8 mouse cellular contexts compared by ENCODE assay signal in the genomic region with DNA sequence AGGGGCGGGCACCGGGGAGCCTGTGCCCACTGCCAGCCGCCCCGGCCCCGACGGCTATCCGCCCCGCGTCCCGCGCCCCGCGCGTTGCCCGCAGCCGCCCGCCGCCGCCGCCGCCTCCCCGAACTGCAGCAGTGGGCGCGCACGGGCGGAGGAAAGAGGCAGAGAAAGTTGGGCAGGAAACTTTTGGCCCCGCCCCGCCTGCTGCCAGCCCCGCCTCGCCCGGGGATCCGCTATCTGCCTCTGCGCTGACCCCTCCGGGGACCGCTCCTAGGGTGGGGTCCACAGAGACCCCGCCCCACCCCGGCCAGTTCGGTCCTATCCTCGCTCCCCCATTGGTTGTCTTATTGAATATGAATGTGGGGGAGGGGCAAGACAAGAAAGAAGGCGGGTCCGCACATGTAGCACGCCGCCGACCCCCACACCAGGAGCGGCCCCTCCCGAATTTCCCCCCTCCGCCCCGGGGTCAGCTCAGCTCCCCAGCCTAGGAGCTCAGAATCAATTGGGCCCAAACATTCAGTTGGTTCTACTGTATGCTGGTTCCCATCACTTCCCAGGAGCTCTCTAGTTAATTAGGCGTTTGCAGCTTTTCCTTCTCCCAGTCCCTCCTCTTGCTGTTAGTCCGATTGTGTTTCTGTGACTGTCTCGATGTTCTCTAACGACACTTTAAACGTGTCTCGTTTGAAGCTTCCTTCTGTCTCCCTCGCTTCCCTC. TPM values are rescaled to one million over a fixed set of nuclear protein-coding genes. Genes with fewer than 3 reads are reported as not detected.
DNase-seq lines count a peak whose midpoint lies in the region; ATAC-seq lines count a peak whose summit lies in the region.

TSS of gene Zcchc24 (minus strand) at position 125 of the 711 bp plus-strand sequence.

- H3K4me3 ChIP-seq in forebrain, embryonic 12.5 days (replicated peaks): peak within 1 kb of the TSS; percentile 64
- H3K4me3 ChIP-seq in heart, embryonic 16.5 days (ENCODE audit: low read length): peak within 1 kb of the TSS; percentile 92
- H3K4me3 ChIP-seq in liver, embryonic 13.5 days (replicated peaks): peak within 1 kb of the TSS; percentile 68
- H3K4me3 ChIP-seq in stomach, embryonic 16.5 days (replicated peaks; ENCODE audit: low read length): peak within 1 kb of the TSS; percentile 85

- under 1% methylated on average over 27 of the region's 55 CpGs for WGBS in forebrain, embryonic 12.5 days
- WGBS in heart, embryonic 16.5 days: 1% methylated on average over 51 of the region's 55 CpGs
- WGBS in liver, embryonic 13.5 days (ENCODE audit: insufficient replicate concordance): 3% methylated on average over 34 of the region's 55 CpGs
- under 1% methylated on average over 31 of the region's 55 CpGs for WGBS in stomach, embryonic 16.5 days

- peak within 1 kb of the TSS; percentile 97 for H3K4me2 ChIP-seq in forebrain, embryonic 12.5 days
- peak within 1 kb of the TSS; percentile 95 for H3K4me2 ChIP-seq in heart, embryonic 16.5 days (ENCODE audit: low read depth, low read length)
- peak within 1 kb of the TSS; percentile 94 for H3K4me2 ChIP-seq in liver, embryonic 13.5 days
- peak within 1 kb of the TSS; percentile 91 for H3K4me2 ChIP-seq in stomach, embryonic 16.5 days (ENCODE audit: low read depth, low read length)

- H3K27ac ChIP-seq in forebrain, embryonic 12.5 days: peak within 1 kb of the TSS; percentile 65
- peak within 1 kb of the TSS; percentile 94 for H3K27ac ChIP-seq in heart, embryonic 16.5 days (ENCODE audit: low read length)
- peak within 1 kb of the TSS; percentile 73 for H3K27ac ChIP-seq in liver, embryonic 13.5 days
- H3K27ac ChIP-seq in stomach, embryonic 16.5 days (ENCODE audit: low read length): peak within 1 kb of the TSS; percentile 92

- peak within 1 kb of the TSS; percentile 71 for H3K9ac ChIP-seq in forebrain, embryonic 12.5 days
- H3K9ac ChIP-seq in heart, embryonic 16.5 days (ENCODE audit: low read length): peak within 1 kb of the TSS; percentile 96
- H3K9ac ChIP-seq in liver, embryonic 13.5 days: peak within 1 kb of the TSS; percentile 75
- peak within 1 kb of the TSS; percentile 89 for H3K9ac ChIP-seq in stomach, embryonic 16.5 days (ENCODE audit: low read length)

- ATAC-seq in forebrain, embryonic 12.5 days (ENCODE audit: low FRiP score): peak; percentile 93
- peak; percentile 93 for ATAC-seq in heart, embryonic 16.5 days (replicated peaks; ENCODE audit: extremely low read depth, insufficient read depth, low FRiP score)
- ATAC-seq in liver, embryonic 13.5 days (ENCODE audit: low read depth): peak; percentile 80
- peak; percentile 95 for ATAC-seq in stomach, embryonic 16.5 days (ENCODE audit: insufficient read depth, low FRiP score)

- DNase-seq in CD4-positive helper T cell, adult 2 months (ENCODE audit: low read depth, low spot score): peak; percentile 74
- peak; percentile 82 for DNase-seq in brain, adult 2 months (ENCODE audit: low read depth, low spot score)
- DNase-seq in kidney, postnatal 25 days: peak; percentile 90 to 95
- DNase-seq in liver, embryonic 13.5 days: peak; percentile 75
- DNase-seq in neural tube, embryonic 10.5 days (ENCODE audit: extremely low spot score, low spot score): peak; percentile 90

- H3K27me3 ChIP-seq in forebrain, embryonic 12.5 days: peaks cover 18% of the 10 kb centered on the region
- no peaks in the 10 kb centered on the region for H3K27me3 ChIP-seq in heart, embryonic 16.5 days (ENCODE audit: control insufficient read depth, insufficient read depth, low read length)
- peaks cover 23% of the 10 kb centered on the region for H3K27me3 ChIP-seq in liver, embryonic 13.5 days
- no peaks in the 10 kb centered on the region for H3K27me3 ChIP-seq in stomach, embryonic 16.5 days (ENCODE audit: control insufficient read depth, insufficient read depth, low read length)

- H3K36me3 ChIP-seq in forebrain, embryonic 12.5 days (replicated peaks): no peaks in the 10 kb centered on the region
- no peaks in the 10 kb centered on the region for H3K36me3 ChIP-seq in heart, embryonic 16.5 days (ENCODE audit: control insufficient read depth, insufficient read depth)
- H3K36me3 ChIP-seq in liver, embryonic 13.5 days: no peaks in the 10 kb centered on the region
- no peaks in the 10 kb centered on the region for H3K36me3 ChIP-seq in stomach, embryonic 16.5 days (ENCODE audit: control insufficient read depth, insufficient read depth, low read length)

- no peaks in the 10 kb centered on the region for H3K9me3 ChIP-seq in forebrain, embryonic 12.5 days
- H3K9me3 ChIP-seq in heart, embryonic 16.5 days (replicated peaks; ENCODE audit: control insufficient read depth, low read length): no peaks in the 10 kb centered on the region
- H3K9me3 ChIP-seq in liver, embryonic 13.5 days (replicated peaks): no peaks in the 10 kb centered on the region
- H3K9me3 ChIP-seq in stomach, embryonic 16.5 days (replicated peaks; ENCODE audit: control insufficient read depth, low read length): no peaks in the 10 kb centered on the region

- peaks cover 53% of the 10 kb centered on the region for H3K4me1 ChIP-seq in forebrain, embryonic 12.5 days
- H3K4me1 ChIP-seq in heart, embryonic 16.5 days (ENCODE audit: control insufficient read depth, insufficient read depth, low read length): peaks cover 45% of the 10 kb centered on the region
- H3K4me1 ChIP-seq in liver, embryonic 13.5 days (replicated peaks): peaks cover 51% of the 10 kb centered on the region
- H3K4me1 ChIP-seq in stomach, embryonic 16.5 days (ENCODE audit: control insufficient read depth, insufficient read depth, low read length): peaks cover 35% of the 10 kb centered on the region

RNA-seq across cellular contexts. Expression of gene Zcchc24, which starts in this region (rescaled TPM):
- 12.3 and 14.2 TPM in 2 replicates for polyA plus RNA-seq in forebrain, embryonic 12.5 days (2016; fragmentation: Nextera tagmentation; extraction: Ambion mirVana)
- 19.5 and 25.5 TPM in 2 replicates for polyA plus RNA-seq in heart, embryonic 16.5 days (2015; fragmentation: Nextera tagmentation; extraction: Ambion mirVana)
- 4.3 and 5.1 TPM in 2 replicates for polyA plus RNA-seq in liver, embryonic 13.5 days (2015; fragmentation: Nextera tagmentation; extraction: Ambion mirVana)
- 15.3 and 17.1 TPM in 2 replicates for polyA plus RNA-seq in stomach, embryonic 16.5 days (2015; fragmentation: Nextera tagmentation; extraction: Ambion mirVana)

Comparison
In these comparisons a context has a peak if more than half of its experiments do, and no peak if none do; other contexts are left out.
1. Peak in every context shown above with its lines: DNase-seq, ATAC-seq, H3K4me3 ChIP-seq and H3K27ac ChIP-seq.